Mouse (Mus musculus) urinary bladder, postnatal 36 days (tissue): ENCODE results near the gene Defb29.

Experiments
- DNase-seq, 2 experiments: peaks; one replicate each; pipeline ENCODE4 v3.0.0; 2022; ENCODE audit warnings: low spot score in 2 of 2, mixed read lengths in 1 of 2

The Defb29 gene

GRCm38 (mm10) chr2:152539944-152540710 lies at the start of gene Defb29:
Gene Defb29 (minus strand): TSS chr2:152540098.
- DNase-seq = no peak

GRCm38 (mm10) chr2:152589021-152589420 lies 49.1 kb upstream of the Defb29 start:
- DNase-seq = no peak

GRCm38 (mm10) chr2:152588450-152588849 lies 48.6 kb upstream of the Defb29 start:
- no peak for DNase-seq

GRCm38 (mm10) chr2:152586926-152587560 lies 47.1 kb upstream of the Defb29 start:
- DNase-seq = no peak

GRCm38 (mm10) chr2:152580612-152581011 lies 40.7 kb upstream of the Defb29 start:
- DNase-seq = no peak

- DNase-seq = no peak
These were observed 40.2 kb upstream of the Defb29 start, which contains the start of gene Defb19 for GRCm38 (mm10) chr2:152580107-152580506. Gene Defb19 (minus strand): TSS chr2:152580312.

- no peak for DNase-seq
These were observed 33.6 kb upstream of the Defb29 start for GRCm38 (mm10) chr2:152573484-152573883.

- no peak for DNase-seq
These were observed 32.4 kb upstream of the Defb29 start, which contains the start of gene Defb21 for GRCm38 (mm10) chr2:152572114-152572794. Gene Defb21 (plus strand): TSS chr2:152572744.

- no peak for DNase-seq
These were observed 30.4 kb upstream of the Defb29 start for GRCm38 (mm10) chr2:152570313-152570712.

GRCm38 (mm10) chr2:152569881-152570280 lies 30.0 kb upstream of the Defb29 start:
- no peak for DNase-seq

- no peak for DNase-seq
These were observed 29.1 kb upstream of the Defb29 start, which contains the start of gene Gm17416 for GRCm38 (mm10) chr2:152569038-152569437. Gene Gm17416 (plus strand): TSS chr2:152569338.

- no peak for DNase-seq
These were observed 16.8 kb upstream of the Defb29 start for GRCm38 (mm10) chr2:152556655-152557054.

- peak; percentile 20 to 54 for DNase-seq
These were observed 14.0 kb upstream of the Defb29 start for GRCm38 (mm10) chr2:152553774-152554423.

GRCm38 (mm10) chr2:152548124-152548523 lies 8.2 kb upstream of the Defb29 start:
- DNase-seq = no peak

- DNase-seq = peak in 1 of 2 experiments; percentile 20
These were observed 4.8 kb upstream of the Defb29 start for GRCm38 (mm10) chr2:152544691-152545090.

- DNase-seq = no peak
These were observed 3.6 kb upstream of the Defb29 start for GRCm38 (mm10) chr2:152543478-152543877.

- DNase-seq = no peak
These were observed 3.0 kb upstream of the Defb29 start for GRCm38 (mm10) chr2:152542897-152543296.

GRCm38 (mm10) chr2:152541979-152542378 lies 2.1 kb upstream of the Defb29 start:
- DNase-seq = no peak

- no peak for DNase-seq
These were observed 21.9 kb downstream of the Defb29 start, which contains the start of gene Defb28 for GRCm38 (mm10) chr2:152517981-152518380. Gene Defb28 (plus strand): TSS chr2:152518255.

- no peak for DNase-seq
These were observed 23.8 kb downstream of the Defb29 start for GRCm38 (mm10) chr2:152516084-152516483.

GRCm38 (mm10) chr2:152511592-152511991 lies 28.3 kb downstream of the Defb29 start, which contains the start of gene Defb26:
Gene Defb26 (minus strand): TSS chr2:152511692.
- DNase-seq = no peak

GRCm38 (mm10) chr2:152503950-152504349 lies 35.9 kb downstream of the Defb29 start:
- no peak for DNase-seq
